Mouse (Mus musculus): Measurements from ENCODE around the gene Kcna1.

The Kcna1 gene

GRCm38 (mm10) chr6:126597741-126598140, 48.4 kb downstream of the Kcna1 start:
- in situ Hi-C loops (cut with MboI, MseI): no loop called here

- in situ Hi-C loops (cut with MboI, MseI): no loop called here
Observed at GRCm38 (mm10) chr6:126595805-126596629, 50.2 kb downstream of the Kcna1 start.

- in situ Hi-C loops (cut with MboI, MseI): no loop called here
Observed at GRCm38 (mm10) chr6:126595130-126595529, 51.1 kb downstream of the Kcna1 start.

- in situ Hi-C loops (cut with MboI, MseI): no loop called here
Observed at GRCm38 (mm10) chr6:126594365-126594764, 51.8 kb downstream of the Kcna1 start.

- in situ Hi-C loops (cut with MboI, MseI): no loop called here
Observed at GRCm38 (mm10) chr6:126593336-126593735, 52.8 kb downstream of the Kcna1 start.

Data from regulatory T cell (primary cell).